Mouse (Mus musculus) thymus, postnatal 10 days (tissue): ENCODE data around the gene Gm20425.
A peak's percentile ranks its signal among the peaks of the same experiment; 100 is the strongest.

Source experiments
- DNase-seq, 2 experiments: peaks; one replicate each; pipeline ENCODE4 v3.0.0; 2021; ENCODE audit warnings: low spot score in 2 of 2

Gene Gm20425

DNA sequence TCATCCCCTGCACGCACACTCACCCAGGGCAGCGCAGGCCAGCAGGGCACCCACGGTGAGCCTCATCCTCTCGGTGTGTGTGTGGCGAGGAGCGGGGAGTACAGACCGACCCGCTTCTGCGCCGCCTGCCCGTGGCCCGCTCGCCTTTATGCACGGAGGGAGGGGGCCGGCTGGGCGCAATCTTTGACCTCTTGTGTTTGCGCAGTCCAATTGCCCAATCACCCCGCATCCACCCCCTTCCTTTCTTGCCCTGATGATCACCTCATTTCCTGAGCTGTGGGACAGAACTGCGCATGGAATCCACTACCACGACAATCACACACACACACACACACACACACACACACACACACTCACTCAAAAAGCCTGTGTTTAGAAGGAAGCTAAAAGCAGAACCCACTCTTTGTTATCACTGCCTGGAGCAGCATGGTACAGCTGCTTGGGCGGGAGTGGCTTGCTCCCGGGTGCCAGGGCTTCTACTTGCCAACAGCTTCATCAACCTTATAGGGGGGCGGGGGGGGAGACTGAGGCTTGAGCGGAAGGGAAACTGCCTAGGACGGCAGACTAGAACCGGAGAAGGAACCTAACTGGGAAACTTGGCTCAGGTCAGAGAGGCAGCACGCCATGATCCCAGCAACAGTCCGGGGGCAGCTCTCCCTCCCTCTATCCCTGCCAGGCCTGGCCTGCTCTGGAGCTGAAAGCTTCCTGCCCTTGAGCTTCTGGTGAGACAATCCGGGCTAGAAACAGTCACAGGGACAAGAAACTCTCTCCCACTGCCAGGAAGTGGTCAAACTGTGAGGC lies at the start of gene Gm20425, which contains the start of gene Trf:
TSS of gene Gm20425 (minus strand) at position 157 of the 801 bp plus-strand sequence.
TSS of gene Trf (minus strand) at position 294 of the 801 bp plus-strand sequence.
- peak in 1 of 2 experiments; percentile 14 for DNase-seq

DNA sequence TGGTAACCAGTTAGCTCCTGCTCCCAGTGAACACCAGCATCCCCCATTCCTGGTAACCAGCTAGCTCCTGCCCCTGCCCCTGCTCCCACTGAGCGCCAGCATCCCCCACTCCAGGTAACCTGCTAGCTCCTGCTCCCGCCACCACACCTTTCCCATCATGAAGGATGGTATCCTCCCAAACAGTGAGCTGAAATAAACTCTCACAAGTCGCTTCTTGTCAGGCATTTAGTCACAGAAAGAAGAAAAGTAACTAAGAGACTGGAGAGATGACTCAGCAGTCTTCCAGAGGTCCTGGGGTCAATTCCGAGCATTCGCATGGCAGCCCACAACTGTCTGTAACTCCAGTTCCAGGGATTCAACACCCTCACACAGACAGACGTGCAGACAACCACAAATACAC lies 46.8 kb upstream of the Gm20425 start:
- DNase-seq, result no peak

DNA sequence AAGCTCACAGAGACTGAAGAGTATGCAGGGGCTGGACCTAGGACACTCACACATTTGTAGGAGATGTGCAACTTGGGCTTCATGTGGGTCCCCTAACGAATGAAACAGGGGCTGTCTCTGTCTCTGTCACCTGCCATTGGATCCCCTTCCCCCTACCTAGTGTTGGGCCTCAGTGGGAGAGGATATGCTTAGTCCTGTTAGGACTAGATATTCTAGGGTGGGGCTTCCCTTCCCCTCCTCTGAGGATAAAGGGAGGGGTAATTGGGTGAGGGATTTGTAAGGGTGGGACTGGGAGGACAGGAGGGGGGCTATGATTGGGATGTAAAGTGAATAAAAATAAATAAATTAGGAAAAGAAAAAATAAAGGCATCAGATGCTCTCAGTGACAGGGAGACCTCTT lies 45.6 kb upstream of the Gm20425 start:
- DNase-seq, result no peak

DNA sequence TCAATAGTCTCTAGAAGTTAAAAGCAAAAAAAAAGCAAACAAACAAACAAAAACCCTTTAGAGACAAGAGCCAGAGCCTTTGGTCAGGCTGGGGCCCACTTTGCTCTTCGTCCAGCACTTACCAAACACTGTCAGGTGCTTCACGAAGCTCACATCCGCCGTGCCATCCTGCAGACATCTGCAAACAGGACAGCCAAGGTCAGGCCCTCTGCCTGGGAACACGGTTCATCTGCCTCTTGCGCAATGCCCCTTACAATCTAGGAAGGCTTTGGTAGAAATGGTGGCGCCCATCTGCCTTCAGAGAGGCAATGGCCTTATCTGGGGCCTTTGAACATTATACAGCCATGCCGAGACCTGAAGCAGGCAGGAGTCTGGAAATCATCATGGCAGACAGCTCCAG lies 44.7 kb upstream of the Gm20425 start:
- no peak for DNase-seq

DNA sequence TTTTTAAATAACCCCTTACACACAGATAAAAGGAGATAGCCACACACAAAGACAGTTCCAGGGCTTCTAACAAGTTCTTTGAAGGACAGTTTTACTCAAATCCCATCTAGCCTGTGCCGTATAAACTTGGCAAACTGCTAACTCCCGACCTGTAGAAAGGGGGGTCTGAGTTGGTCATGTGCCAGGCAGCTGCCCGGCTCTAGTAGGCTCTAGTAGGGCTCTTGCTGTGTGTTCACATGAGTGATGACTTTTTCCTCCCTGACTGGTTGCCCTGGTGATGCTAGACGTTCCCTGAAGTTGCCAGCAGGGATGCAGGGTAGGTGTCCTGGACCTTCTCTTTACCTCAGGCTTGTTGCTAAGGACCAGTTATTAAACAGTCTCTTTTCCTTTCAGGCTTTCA lies 41.0 kb upstream of the Gm20425 start:
- no peak for DNase-seq

DNA sequence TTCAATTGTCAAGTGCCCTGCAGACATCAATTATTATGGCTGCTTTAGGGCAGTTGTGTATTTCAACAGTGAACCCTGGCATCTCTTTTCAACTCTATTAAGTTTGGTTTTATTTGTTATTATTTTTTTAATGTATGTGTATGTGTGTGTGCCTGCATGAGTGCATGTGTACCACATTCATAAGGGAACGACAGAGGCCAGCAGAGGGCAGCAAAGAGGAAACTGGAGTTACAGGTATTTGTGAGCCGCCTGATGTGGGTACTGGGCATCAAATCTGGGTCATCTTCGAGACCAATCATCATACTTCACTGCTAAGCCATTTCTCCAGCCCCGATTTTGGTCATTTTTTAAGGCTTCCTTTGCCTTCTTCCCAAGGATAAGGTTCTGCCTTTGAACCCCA lies 35.7 kb upstream of the Gm20425 start:
- no peak for DNase-seq

DNA sequence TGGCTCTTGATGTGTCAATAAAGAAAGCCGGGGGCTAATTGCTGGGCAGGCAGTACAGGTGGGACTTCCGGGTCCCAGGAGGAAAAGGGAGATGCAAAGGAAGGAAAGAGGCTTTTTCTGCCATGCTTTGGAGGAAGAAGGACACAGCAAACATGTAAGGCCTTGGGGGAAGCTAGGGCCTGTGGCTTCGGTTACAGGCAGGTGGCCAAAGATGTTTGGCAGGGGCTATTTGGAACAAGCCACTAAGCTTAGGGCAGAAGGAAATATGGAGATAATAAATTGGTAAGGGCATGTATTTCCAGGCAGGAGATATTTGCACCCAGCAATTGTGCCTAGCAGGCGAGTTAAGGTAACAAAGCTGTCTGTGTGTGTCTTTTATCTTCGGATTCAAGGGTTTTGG lies 22.8 kb upstream of the Gm20425 start:
- DNase-seq, result no peak

DNA sequence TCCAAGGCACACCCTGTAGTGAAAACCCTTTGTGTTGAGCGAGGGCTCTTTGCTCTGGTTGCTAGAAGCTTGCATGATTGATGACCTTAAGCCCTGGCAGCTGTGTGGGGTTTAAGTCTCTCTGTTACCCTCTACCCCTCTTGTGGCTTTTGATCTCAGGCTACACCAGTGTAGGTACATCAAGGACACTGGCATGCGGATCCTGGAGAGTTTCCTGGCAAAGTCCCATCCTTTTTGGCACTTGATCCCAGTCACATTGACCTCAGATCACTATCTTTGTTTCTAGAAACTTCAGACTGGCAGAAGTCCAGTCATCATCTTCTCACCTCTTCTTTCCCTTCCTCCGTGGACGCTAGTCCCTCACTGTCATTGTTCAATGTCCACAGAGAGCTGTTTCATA lies 18.5 kb upstream of the Gm20425 start:
- DNase-seq, result no peak

DNA sequence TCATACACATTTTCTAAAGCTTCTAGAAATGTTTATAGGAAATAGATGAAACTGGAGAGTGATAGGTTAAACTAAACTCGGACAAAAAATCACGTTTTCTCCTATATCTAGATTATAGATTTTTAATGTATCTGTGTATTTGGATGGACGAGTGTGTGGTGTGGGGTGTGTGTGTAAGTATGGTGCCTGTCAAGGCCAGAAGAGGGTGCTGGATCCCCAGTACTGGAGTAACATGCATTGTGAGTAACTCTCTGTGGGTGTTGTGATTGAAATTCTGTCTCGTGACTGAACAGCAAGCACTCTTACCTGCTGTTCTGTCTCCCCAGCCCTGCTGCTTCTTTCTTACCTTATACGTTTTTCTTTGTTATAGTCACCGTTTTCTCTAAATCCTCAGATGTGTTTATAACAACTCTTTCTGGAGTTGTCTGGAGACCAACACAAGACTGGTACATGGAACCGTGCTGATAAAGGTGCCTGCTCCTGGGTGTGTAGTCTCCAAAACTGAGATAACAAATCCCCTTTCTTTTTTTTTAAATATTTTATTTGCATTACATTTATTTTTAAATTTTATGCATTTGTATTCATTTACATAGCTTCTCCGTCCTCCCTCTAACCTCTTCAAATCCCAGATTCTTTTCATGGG lies 16.5 kb upstream of the Gm20425 start:
- DNase-seq, result no peak

DNA sequence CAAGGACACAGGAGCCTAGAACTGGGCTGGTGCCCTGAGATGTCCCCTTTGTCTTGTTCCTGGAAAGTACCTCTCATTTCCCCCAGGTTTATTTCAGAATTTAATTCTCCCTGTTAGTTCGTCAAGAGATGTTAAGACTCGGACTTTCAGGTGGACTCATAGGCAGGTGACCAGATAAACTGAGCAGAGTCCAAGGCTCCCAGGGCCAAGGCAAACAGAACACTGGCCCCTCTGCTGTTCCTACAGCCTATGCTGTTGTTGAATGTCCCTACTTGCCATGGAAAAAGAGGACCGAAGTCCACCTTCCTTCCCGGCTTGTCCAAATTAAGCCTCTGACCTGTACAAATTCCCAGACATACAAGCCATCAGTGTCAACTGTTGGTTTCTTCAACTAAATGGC lies 13.5 kb upstream of the Gm20425 start:
- no peak for DNase-seq

DNA sequence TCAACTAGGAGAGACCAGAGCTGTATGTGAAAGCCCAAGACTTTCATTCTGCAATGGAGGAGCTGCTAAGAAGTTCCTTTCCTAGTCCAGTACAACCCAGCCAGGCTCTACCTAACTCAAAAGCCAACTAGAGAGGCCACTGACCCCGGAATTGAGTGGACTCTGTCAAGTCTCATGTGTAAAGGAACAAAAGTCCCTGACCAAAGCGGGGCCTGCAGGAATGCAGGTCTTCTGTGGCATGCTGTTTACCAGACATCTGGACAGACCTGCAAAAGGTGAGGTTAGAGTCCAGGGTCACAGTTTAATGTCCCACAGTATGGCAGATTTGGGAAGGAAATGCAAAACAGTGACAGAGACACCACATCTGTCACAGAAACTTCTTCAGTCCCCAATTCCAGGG lies 11.1 kb upstream of the Gm20425 start:
- no peak for DNase-seq

DNA sequence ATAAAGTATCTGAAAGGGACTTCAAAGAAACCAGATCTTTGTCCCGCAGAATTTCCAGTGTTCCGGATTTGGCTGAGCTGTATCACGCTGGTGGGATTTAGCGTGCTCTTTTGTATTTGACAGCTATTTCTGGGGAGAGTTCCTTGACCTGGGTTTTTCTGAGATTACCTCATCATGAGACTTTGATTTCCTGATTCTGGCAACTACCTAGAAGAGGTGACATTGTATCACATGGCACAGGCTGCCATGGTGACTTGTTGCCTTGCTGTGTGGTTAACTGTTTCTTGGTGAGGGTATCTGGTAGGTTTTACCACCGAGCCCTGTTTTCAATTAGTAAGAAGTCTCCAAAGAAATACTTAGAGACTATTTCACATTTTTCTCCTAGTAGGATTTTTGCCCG lies 9.4 kb upstream of the Gm20425 start:
- DNase-seq, result no peak

DNA sequence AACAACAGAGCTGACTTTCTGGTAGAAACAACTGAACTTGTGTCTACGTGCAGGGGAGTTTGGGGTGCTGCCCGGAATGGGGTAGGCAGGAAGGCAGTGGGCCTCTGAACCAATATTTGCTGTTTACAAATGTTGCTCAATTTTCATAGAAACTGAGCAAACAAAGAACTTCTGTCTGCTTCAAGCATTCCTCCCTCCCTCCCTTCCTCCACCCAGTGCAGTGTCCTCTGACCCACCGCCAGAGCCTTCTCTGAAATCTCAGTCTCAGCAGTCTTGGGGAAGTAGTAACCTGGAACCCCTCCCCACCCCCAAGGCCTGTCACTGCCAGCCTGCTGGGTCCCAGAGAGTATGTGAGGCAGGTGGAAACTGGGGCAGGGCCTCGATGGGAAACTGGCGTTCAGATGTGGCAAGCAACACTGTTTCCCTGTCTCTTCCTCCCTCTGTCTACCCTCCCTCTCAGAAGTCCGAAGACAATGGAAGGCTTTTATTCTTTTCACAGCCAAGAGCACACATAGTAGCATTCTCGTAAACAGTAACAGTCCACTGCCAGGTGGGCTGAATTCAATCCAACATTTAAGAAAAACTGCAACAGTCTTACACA lies 4.6 kb upstream of the Gm20425 start:
- no peak for DNase-seq

DNA sequence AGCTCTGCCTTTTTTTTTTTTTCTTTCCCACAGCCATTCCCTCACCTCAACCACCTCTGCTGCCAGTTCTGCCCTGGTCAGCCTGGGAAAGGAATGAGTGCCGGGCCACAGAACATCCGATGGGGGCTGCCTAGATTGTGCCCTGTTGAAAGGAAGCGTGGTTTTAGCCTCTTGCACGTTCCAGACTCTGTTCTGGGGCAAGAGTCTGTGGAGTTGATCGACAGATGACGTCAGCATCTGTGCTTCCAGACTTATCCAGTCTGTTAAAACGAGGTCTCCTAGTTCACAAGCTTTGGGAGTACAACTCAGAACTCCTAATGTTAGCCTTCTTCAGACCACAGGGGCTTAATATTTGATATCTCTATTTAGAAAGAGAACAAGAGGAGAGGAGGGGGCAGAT lies 4.0 kb upstream of the Gm20425 start:
- no peak for DNase-seq

DNA sequence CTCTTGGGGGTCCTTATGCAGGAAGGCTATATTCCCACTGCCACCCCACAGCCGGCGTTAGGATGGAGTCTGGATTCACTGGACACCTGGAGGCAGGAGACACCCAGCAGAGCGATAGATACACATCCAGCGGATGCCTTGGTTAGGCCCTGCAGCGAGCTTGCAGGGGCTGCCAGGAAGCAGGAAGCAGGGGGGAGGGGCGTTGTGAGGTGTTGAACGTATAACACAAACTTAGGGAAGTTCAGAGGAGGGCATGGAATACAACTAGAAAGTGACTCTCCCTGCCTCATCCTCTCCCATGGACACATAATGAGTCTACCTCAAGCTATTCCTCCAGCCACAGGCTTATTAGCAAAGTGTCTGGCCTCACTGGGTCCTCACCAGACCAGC lies 2.9 kb upstream of the Gm20425 start:
- peak; percentile 45 to 71 for DNase-seq

DNA sequence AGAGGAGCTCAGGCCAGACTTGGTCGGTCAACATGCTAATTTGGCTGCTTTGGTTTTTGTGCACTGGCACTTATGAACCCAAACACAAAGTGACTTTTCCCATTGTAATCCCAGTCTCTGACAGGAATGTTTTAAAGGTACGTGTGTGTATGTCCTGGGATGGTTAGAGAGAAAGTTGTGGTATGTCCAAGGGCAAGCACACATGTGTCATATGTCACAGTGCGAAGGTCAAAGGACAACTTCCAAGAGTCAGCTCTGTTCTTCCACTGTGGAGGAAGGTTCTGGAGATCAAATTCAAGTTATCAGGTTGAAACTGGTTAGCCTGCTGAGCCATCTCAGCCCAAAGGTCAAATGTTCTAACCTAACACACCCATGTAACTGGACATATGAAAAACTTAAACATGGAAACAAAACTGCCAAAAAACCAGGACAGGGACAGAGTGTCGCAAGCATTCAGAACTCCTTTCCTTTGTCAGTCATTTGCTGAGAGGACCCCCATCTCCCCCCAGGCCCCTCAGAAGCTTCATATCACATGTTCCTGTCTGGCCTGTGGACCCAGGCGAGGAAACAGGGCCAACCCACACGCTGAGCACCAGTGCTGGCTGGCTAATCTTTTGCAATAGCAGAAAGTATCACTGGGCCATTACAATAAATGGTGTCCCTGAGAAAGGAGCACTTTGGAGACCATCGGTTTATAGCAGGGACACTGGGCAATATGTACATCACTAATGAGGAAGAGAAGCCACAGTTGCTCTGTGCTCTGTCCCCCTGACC lies 2.3 kb upstream of the Gm20425 start:
- DNase-seq, result no peak

DNA sequence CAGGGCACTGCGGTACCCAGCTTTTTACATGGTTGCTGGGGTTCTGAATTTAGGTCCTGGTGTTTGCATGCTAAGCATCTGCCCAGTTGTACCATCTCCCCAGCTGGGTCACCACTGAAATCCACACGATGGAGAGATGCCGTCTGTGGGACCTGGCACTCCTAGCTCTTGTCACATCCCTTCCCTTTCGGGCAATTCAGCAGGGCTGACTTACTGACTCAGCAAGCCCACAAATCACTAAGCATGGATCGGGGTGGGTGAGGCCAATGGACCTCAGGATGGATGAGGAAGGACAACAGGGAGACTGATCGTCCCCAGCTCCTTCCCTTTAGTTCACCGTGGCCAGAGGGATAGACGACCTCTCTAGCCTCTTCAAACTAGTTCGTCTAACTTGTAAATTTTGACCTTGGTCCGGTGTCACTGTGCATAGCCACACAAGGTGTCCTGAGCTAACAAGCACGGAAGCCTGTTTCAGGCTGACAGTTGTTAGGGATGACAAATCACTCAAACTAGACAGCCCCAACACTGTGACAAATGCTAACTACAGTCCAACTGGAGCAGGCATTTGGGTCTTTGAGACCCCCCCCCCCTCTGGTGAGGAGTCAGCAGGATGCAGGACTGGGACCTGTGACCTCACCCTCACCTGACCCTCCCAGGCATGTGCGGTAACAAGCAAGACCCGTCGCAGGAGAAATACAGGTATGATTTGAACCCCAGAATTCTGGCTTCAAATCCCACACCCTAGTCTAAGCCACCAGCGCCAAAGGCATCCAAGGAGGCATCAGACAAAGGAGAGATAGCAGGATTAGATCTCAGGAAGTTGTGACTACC lies 855 bp downstream of the Gm20425 start:
- no peak for DNase-seq

DNA sequence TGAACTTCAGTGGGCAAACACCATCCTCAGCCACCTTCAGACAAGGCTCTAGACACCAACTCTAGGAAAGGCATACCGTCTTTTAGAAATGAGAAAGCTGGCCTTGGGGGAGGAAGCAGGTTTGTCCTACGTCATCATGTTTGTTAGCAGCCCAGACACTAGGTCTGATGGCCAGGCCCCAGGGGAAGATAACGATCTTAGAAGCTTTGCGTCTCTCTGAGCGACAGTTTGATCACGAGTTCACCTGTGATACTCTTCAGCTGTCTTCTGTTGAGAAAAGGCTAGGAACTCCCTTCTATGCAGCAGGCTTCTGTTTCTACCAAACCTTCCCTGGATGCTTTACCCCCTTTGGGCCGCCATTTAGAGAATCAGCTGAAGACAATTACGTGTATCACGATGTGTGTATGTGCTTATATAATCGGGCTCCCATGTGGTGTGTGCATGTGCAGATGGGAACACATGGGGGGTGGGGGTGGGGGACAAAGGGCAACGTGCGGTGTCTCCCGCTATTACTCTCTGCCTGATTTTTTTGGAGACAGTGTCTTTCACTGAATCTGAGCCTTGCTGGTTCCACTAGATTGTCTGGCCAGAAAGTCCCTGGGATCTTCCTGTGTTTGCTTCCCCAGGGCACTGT lies 1.6 kb downstream of the Gm20425 start:
- DNase-seq, result no peak

DNA sequence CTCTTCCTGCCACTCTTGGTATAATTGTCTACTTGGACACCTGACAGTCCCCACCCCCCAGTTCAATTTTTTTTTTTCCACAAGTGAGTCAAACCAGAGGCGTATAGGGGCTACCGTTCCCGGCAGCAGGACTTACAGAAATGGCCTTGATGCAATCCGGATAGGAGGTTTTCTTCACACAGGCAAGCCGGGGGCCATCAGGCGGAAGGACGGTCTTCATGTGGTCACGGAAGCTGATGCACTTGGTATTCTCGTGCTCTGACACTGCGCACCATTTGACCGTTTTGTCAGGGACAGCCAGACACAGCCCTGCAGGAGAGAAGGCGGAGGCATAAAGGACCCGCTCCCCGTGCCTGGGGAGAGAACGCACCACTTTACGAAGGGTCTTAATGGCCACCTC lies 2.3 kb downstream of the Gm20425 start:
- no peak for DNase-seq

DNA sequence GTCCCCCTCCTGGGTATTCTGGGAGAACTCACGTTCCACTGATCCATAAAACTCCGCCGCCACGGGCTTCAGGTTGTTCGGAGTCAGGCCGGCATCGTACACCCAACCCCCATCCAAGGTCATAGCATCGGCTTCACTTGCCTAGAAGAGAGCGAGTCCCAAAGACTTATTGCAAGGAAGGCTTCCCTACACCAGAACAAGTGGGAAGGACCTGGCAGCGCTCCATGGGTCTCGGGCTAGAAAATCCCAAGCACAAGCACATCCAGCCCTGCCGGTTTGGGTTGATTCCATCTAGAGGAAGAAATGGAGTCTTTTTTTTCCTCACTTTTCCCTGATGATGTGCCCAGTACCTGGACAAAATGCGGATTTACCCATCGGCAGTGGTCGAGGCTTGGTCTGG lies 3.3 kb downstream of the Gm20425 start:
- DNase-seq, result no peak

DNA sequence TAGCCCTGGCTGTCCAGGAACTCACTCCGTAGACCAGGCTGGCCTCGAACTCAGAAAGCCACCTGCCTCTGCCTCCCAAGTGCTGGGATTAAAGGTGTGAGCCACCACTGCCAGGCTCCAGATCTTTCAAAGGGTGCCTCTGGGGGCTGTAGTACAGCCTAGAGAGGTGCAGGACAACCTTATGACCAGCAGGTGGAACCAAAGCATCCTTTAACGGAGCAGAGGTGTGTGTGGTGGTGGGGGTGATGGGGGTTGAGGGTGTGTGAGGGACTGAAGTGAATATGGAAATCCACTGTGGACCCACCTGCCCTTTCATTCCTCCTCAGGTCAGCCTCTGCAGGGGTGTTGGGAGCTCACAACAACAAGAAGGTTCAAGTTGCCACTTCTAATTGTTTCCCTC lies 4.6 kb downstream of the Gm20425 start:
- DNase-seq, result peak; percentile 47 to 48
